Mouse (Mus musculus) small intestine, adult 2 months (tissue): ENCODE results near the gene Xpo6. TPM values are rescaled to one million over a fixed set of nuclear protein-coding genes. Genes with fewer than 3 reads are reported as not detected.

Source experiments
- H3K27ac ChIP-seq: fragments of 200-500 bp; 2 replicates; pipeline ENCODE4 v1.5.1; 2012; ENCODE audit warnings: low read depth, low read length, control low read depth, inconsistent platforms; ENCODE audit not compliant: insufficient read depth
- H3K27me3 ChIP-seq: fragments of 200-500 bp; 2 replicates; pipeline ENCODE4 v1.6.1; 2012; ENCODE audit warnings: mild to moderate bottlenecking, moderate library complexity, low read length, inconsistent platforms; ENCODE audit not compliant: control insufficient read depth, insufficient read depth
- H3K36me3 ChIP-seq: fragments of 200-500 bp; 2 replicates; pipeline ENCODE4 v1.6.1; 2012; ENCODE audit warnings: mild to moderate bottlenecking, low read length, control low read depth, inconsistent platforms; ENCODE audit not compliant: control insufficient read depth, insufficient read depth
- H3K4me1 ChIP-seq: fragments of 200-500 bp; 2 replicates; pipeline ENCODE4 v1.6.1; 2012; ENCODE audit warnings: low read length, inconsistent platforms, mixed read lengths; ENCODE audit not compliant: control insufficient read depth, insufficient read depth, insufficient read length
- H3K4me3 ChIP-seq: fragments of 200-500 bp; 2 replicates; pipeline ENCODE4 v1.5.1; 2012; ENCODE audit warnings: low read depth, mild to moderate bottlenecking, control low read depth, inconsistent platforms, low read length, moderate library complexity
- CTCF ChIP-seq: fragments of 200-500 bp; IDR thresholded peaks from 2 replicates; pipeline ENCODE4 v1.5.1; 2012; ENCODE audit warnings: low read depth, mild to moderate bottlenecking, control low read depth, inconsistent platforms, low read length, moderate library complexity, mixed read lengths; ENCODE audit not compliant: insufficient replicate concordance, insufficient read length; ENCODE audit errors: extremely low read depth
- POLR2A ChIP-seq: fragments of 200-500 bp; IDR thresholded peaks from 2 replicates; pipeline ENCODE4 v1.6.1; 2012; ENCODE audit warnings: low read depth, mild to moderate bottlenecking, control low read depth, inconsistent platforms, low read length, moderate library complexity
- WGBS: fragments of 180-500 bp; shearing (Covaris S2); methylation state at CpG from one replicate; pipeline ENCODE4 v1.1.7; 2018; 5-methylcytosine and 5-hydroxymethylcytosine counted together
- polyA plus RNA-seq: library from polyadenylated mRNA; depleted of rRNA; stranded (reverse); fragments of >200 nt; gene quantifications from 2 replicates; pipeline ENCODE4 v1.2.3, GENCODE M21; 2012

Xpo6 gene
- polyA plus RNA-seq, 1 experiment: 145 TPM

GRCm38 (mm10) chr7:126181487-126181886, 18.8 kb downstream of the Xpo6 start:
- Histone ChIP-seq H3K4me1 (peaks cover 20% of the 10 kb centered on the region), H3K36me3 (no peaks in the 10 kb centered on the region; the same call in 1 of the 2 replicates), H3K4me3 (no peak overlapping the region), H3K27ac (no peak overlapping the region), H3K27me3 (no peaks in the 10 kb centered on the region)
- no peak for TF ChIP-seq POLR2A
- no peak for TF ChIP-seq CTCF

- no peak for TF ChIP-seq CTCF
- TF ChIP-seq POLR2A: no peak
- Histone ChIP-seq H3K27me3 (no peaks in the 10 kb centered on the region), H3K4me1 (peaks cover 20% of the 10 kb centered on the region), H3K36me3 (no peaks in the 10 kb centered on the region; the same call in 1 of the 2 replicates), H3K27ac (no peak overlapping the region), H3K4me3 (no peak overlapping the region)
- WGBS: 41% methylated on average over 3 of the region's 3 CpGs
Observed at GRCm38 (mm10) chr7:126180956-126181355, 19.3 kb downstream of the Xpo6 start.

GRCm38 (mm10) chr7:126178804-126179203, 21.5 kb downstream of the Xpo6 start:
- H3K4me1 ChIP-seq: peaks cover 13% of the 10 kb centered on the region; the same call in 1 of the 2 replicates
- no peak overlapping the region for H3K4me3 ChIP-seq
- no peaks in the 10 kb centered on the region for H3K27me3 ChIP-seq
- TF ChIP-seq CTCF (no peak), POLR2A (no peak)
- no peak overlapping the region for H3K27ac ChIP-seq
- no peaks in the 10 kb centered on the region; the same call in 1 of the 2 replicates for H3K36me3 ChIP-seq

GRCm38 (mm10) chr7:126175999-126176398, 24.3 kb downstream of the Xpo6 start:
- peak; percentile 34; the same call in 1 of the 2 replicates for TF ChIP-seq CTCF
- no peak for TF ChIP-seq POLR2A
- 95% methylated on average over 12 of the region's 12 CpGs for WGBS
- Histone ChIP-seq H3K4me1 (peaks cover 4% of the 10 kb centered on the region; the same call in 1 of the 2 replicates), H3K4me3 (no peak overlapping the region), H3K27me3 (no peaks in the 10 kb centered on the region), H3K36me3 (peaks cover 8% of the 10 kb centered on the region), H3K27ac (no peak overlapping the region)

GRCm38 (mm10) chr7:126175456-126175855, 24.8 kb downstream of the Xpo6 start:
- peaks cover 2% of the 10 kb centered on the region; the same call in 1 of the 2 replicates for H3K4me1 ChIP-seq
- H3K27me3 ChIP-seq: no peaks in the 10 kb centered on the region
- no peak overlapping the region for H3K27ac ChIP-seq
- TF ChIP-seq CTCF: no peak
- TF ChIP-seq POLR2A: no peak
- H3K36me3 ChIP-seq: peaks cover 10% of the 10 kb centered on the region
- WGBS: 86% methylated on average over 7 of the region's 7 CpGs
- no peak overlapping the region for H3K4me3 ChIP-seq

GRCm38 (mm10) chr7:126174863-126175262, 25.4 kb downstream of the Xpo6 start:
- Histone ChIP-seq H3K36me3 (peaks cover 10% of the 10 kb centered on the region), H3K4me1 (peaks cover 2% of the 10 kb centered on the region; the same call in 1 of the 2 replicates), H3K27me3 (no peaks in the 10 kb centered on the region), H3K4me3 (no peak overlapping the region), H3K27ac (no peak overlapping the region)
- no peak for TF ChIP-seq CTCF
- no peak for TF ChIP-seq POLR2A
- WGBS: 85% methylated on average over 2 of the region's 2 CpGs

GRCm38 (mm10) chr7:126172001-126172400, 28.3 kb downstream of the Xpo6 start:
- no peak overlapping the region for H3K27ac ChIP-seq
- peaks cover 5% of the 10 kb centered on the region; the same call in 1 of the 2 replicates for H3K4me1 ChIP-seq
- H3K36me3 ChIP-seq: peaks cover 18% of the 10 kb centered on the region
- H3K27me3 ChIP-seq: no peaks in the 10 kb centered on the region
- WGBS: 82% methylated on average over 3 of the region's 3 CpGs
- TF ChIP-seq POLR2A (no peak), CTCF (no peak)
- H3K4me3 ChIP-seq: no peak overlapping the region

GRCm38 (mm10) chr7:126168584-126168983, 31.7 kb downstream of the Xpo6 start:
- H3K27me3 ChIP-seq: no peaks in the 10 kb centered on the region
- WGBS: 72% methylated on average over 6 of the region's 6 CpGs
- no peak overlapping the region for H3K4me3 ChIP-seq
- no peak for TF ChIP-seq POLR2A
- TF ChIP-seq CTCF: no peak
- H3K36me3 ChIP-seq: peaks cover 21% of the 10 kb centered on the region
- H3K27ac ChIP-seq: no peak overlapping the region
- peaks cover 5% of the 10 kb centered on the region; the same call in 1 of the 2 replicates for H3K4me1 ChIP-seq
